Mouse (Mus musculus): ENCODE measurements around the gene Vmn1r175. TPM values are rescaled to one million over a fixed set of nuclear protein-coding genes. Genes with fewer than 3 reads are reported as not detected.
"Not testable (repeated sequence)": the region's sequence is repeated elsewhere in the genome, so short reads cannot be mapped to it uniquely, and the experiment has no call there.

The Vmn1r175 gene
- not detected in 2 replicates for polyA plus RNA-seq (2015; fragmentation: Nextera tagmentation; extraction: Ambion mirVana)

DNA sequence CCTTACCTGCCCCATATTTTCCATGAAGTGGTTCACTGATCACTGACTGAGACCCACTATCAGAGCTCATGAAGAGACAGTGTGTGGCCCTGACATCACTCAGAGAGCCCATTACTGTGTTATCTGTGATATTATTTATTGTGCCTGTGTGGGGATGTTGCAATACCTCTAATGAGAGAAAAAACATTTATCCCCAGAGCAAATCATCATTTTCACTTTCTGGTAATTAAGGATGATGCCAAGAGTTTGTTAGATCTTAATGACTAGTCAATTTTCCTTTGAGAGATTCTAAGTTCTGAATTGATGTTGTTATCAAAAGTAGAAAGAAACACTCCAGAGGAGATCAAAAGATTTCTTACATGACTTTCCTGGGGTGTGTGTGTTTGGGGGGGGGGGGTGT is at the start of gene Vmn1r175:
TSS of gene Vmn1r175 (minus strand) at position 101 of the 400 bp plus-strand sequence.
- not testable (repeated sequence) for ATAC-seq (ENCODE audit: low FRiP score, low TSS enrichment); H3K27me3 ChIP-seq (ENCODE audit: control insufficient read depth, insufficient read depth, low read length); H3K9ac ChIP-seq (ENCODE audit: low read length); H3K4me2 ChIP-seq (replicated peaks; ENCODE audit: low read depth); H3K36me3 ChIP-seq (ENCODE audit: control insufficient read depth, insufficient read depth, low read length); H3K9me3 ChIP-seq (ENCODE audit: control insufficient read depth, low read length); H3K4me1 ChIP-seq (replicated peaks; ENCODE audit: control insufficient read depth, insufficient read depth); DNase-seq (ENCODE audit: low spot score); H3K4me3 ChIP-seq (ENCODE audit: low read depth, low read length); H3K27ac ChIP-seq (replicated peaks)

- H3K4me2 ChIP-seq (replicated peaks; ENCODE audit: low read depth); H3K4me1 ChIP-seq (replicated peaks; ENCODE audit: control insufficient read depth, insufficient read depth); DNase-seq (ENCODE audit: low spot score); H3K9me3 ChIP-seq (ENCODE audit: control insufficient read depth, low read length); H3K9ac ChIP-seq (ENCODE audit: low read length); H3K4me3 ChIP-seq (ENCODE audit: low read depth, low read length); ATAC-seq (ENCODE audit: low FRiP score, low TSS enrichment); H3K27ac ChIP-seq (replicated peaks); H3K36me3 ChIP-seq (ENCODE audit: control insufficient read depth, insufficient read depth, low read length); H3K27me3 ChIP-seq (ENCODE audit: control insufficient read depth, insufficient read depth, low read length): not testable (repeated sequence)
- no CpG with 5 or more reads among the region's 1 CpGs for WGBS
These were observed 26.8 kb upstream of the Vmn1r175 start, which contains the start of gene Vmn1r176 for GRCm38 (mm10) chr7:23837272-23837671. Vmn1r176 (minus strand) TSS chr7:23837372.

GRCm38 (mm10) chr7:23784526-23784925 is 25.9 kb downstream of the Vmn1r175 start:
- TF ChIP-seq CTCF (IDR thresholded peaks at IDR 0.05; ENCODE audit: low read depth) = no peak
- H3K36me3 ChIP-seq (ENCODE audit: control insufficient read depth, insufficient read depth, low read length) = no peaks in the 10 kb centered on the region
- WGBS = 84% methylated on average over 6 of the region's 6 CpGs

More at GRCm38 (mm10) chr7:23784526-23784925, 25.9 kb downstream of the Vmn1r175 start:
- Histone ChIP-seq H3K27ac (replicated peaks) (no peak overlapping the region), H3K27me3 (ENCODE audit: control insufficient read depth, insufficient read depth, low read length) (no peaks in the 10 kb centered on the region), H3K4me2 (replicated peaks; ENCODE audit: low read depth) (no peak overlapping the region), H3K9ac (ENCODE audit: low read length) (no peak overlapping the region), H3K9me3 (ENCODE audit: control insufficient read depth, low read length) (peaks cover 3% of the 10 kb centered on the region; the same call in 1 of the 2 replicates), H3K4me3 (ENCODE audit: low read depth, low read length) (no peak overlapping the region), H3K4me1 (replicated peaks; ENCODE audit: control insufficient read depth, insufficient read depth) (no peaks in the 10 kb centered on the region)
- DNase-seq (ENCODE audit: low spot score) (no peak), ATAC-seq (ENCODE audit: low FRiP score, low TSS enrichment) (no peak)

Other genes starting within 250 kb of the Vmn1r175 start
- gene Vmn1r169, start 235.1 kb downstream of the Vmn1r175 start, polyA plus RNA-seq (2015; fragmentation: Nextera tagmentation; extraction: Ambion mirVana) = not detected in 2 replicates
- not detected in 2 replicates for gene Vmn1r170, start 204.5 kb downstream of the Vmn1r175 start, polyA plus RNA-seq (2015; fragmentation: Nextera tagmentation; extraction: Ambion mirVana)
- not detected in 2 replicates for gene Vmn1r171, start 179.9 kb downstream of the Vmn1r175 start, polyA plus RNA-seq (2015; fragmentation: Nextera tagmentation; extraction: Ambion mirVana)
- 0.04 TPM in 1 of 2 replicates, not detected in the other for gene Vmn1r172, start 152.3 kb downstream of the Vmn1r175 start, polyA plus RNA-seq (2015; fragmentation: Nextera tagmentation; extraction: Ambion mirVana)
- gene Vmn1r173, start 109.9 kb downstream of the Vmn1r175 start, polyA plus RNA-seq (2015; fragmentation: Nextera tagmentation; extraction: Ambion mirVana) = not detected in 2 replicates
- gene Vmn1r174, start 58.4 kb downstream of the Vmn1r175 start, polyA plus RNA-seq (2015; fragmentation: Nextera tagmentation; extraction: Ambion mirVana) = 0.04 TPM in 1 of 2 replicates, not detected in the other
- not detected in 2 replicates for gene Vmn1r176, start 26.7 kb upstream of the Vmn1r175 start, polyA plus RNA-seq (2015; fragmentation: Nextera tagmentation; extraction: Ambion mirVana)
- not detected in 2 replicates for gene Vmn1r177, start 55.8 kb upstream of the Vmn1r175 start, polyA plus RNA-seq (2015; fragmentation: Nextera tagmentation; extraction: Ambion mirVana)
- gene Vmn1r178, start 81.4 kb upstream of the Vmn1r175 start, polyA plus RNA-seq (2015; fragmentation: Nextera tagmentation; extraction: Ambion mirVana) = not detected in 2 replicates
- gene Vmn1r179, start 116.3 kb upstream of the Vmn1r175 start, polyA plus RNA-seq (2015; fragmentation: Nextera tagmentation; extraction: Ambion mirVana) = 0.02 TPM in 1 of 2 replicates, not detected in the other
- not detected in 2 replicates for gene Vmn1r180, start 140.0 kb upstream of the Vmn1r175 start, polyA plus RNA-seq (2015; fragmentation: Nextera tagmentation; extraction: Ambion mirVana)
- 0.04 TPM in 1 of 2 replicates, not detected in the other for gene Vmn1r181, start 164.0 kb upstream of the Vmn1r175 start, polyA plus RNA-seq (2015; fragmentation: Nextera tagmentation; extraction: Ambion mirVana)
- not detected in 2 replicates for gene V1rd19, start 191.0 kb upstream of the Vmn1r175 start, polyA plus RNA-seq (2015; fragmentation: Nextera tagmentation; extraction: Ambion mirVana)
- gene Vmn1r183, start 242.6 kb upstream of the Vmn1r175 start, polyA plus RNA-seq (2015; fragmentation: Nextera tagmentation; extraction: Ambion mirVana) = 0.01 TPM in 1 of 2 replicates, not detected in the other

All from stomach, postnatal 0 days (tissue).